Mouse (Mus musculus) forebrain, embryonic 14.5 days (tissue): ENCODE measurements around the gene Dnajc28. TPM values are rescaled to one million over a fixed set of nuclear protein-coding genes. Genes with fewer than 3 reads are reported as not detected.
A peak's percentile ranks its signal among the peaks of the same experiment; 100 is the strongest.

ENCODE experiments used
- ATAC-seq: fragments of 200-750 bp; cut with Nextera tagmentation; 2 replicates; pipeline ENCODE4 v1.8.0; 2017; ENCODE audit warnings: mild to moderate bottlenecking, moderate library complexity
- DNase-seq: peaks from one replicate; pipeline ENCODE4 v3.0.0-alpha.2; 2015; ENCODE audit warnings: low spot score
- H3K27ac ChIP-seq: fragments of 300-500 bp; sonication (generic); 2 replicates; pipeline ENCODE4 v1.5.1; 2014; ENCODE audit warnings: low read depth, mild to moderate bottlenecking, control low read depth, low read length, moderate library complexity
- H3K27me3 ChIP-seq: fragments of 300-500 bp; sonication (generic); replicated peaks from 2 replicates; pipeline ENCODE4 v1.6.1; 2014; ENCODE audit warnings: low read length, control low read depth, mixed read lengths; ENCODE audit not compliant: control insufficient read depth, insufficient read depth
- H3K36me3 ChIP-seq: fragments of 300-500 bp; sonication (generic); 2 replicates; pipeline ENCODE4 v1.6.1; 2014; ENCODE audit warnings: low read length, control low read depth; ENCODE audit not compliant: control insufficient read depth, insufficient read depth
- H3K4me1 ChIP-seq: fragments of 300-500 bp; sonication (generic); 2 replicates; pipeline ENCODE4 v1.6.1; 2014; ENCODE audit warnings: antibody characterized with exemption, low read length, control low read depth; ENCODE audit not compliant: control insufficient read depth, insufficient read depth
- H3K4me2 ChIP-seq: fragments of 300-500 bp; sonication (generic); 2 replicates; pipeline ENCODE4 v1.6.1; 2014; ENCODE audit warnings: mild to moderate bottlenecking, control low read depth, low read length
- H3K4me3 ChIP-seq: fragments of 300-500 bp; sonication (generic); 2 replicates; pipeline ENCODE4 v1.5.1; 2014; ENCODE audit warnings: low read depth, low read length, control low read depth
- H3K9ac ChIP-seq: fragments of 300-500 bp; sonication (generic); 2 replicates; pipeline ENCODE4 v1.6.1; 2014; ENCODE audit warnings: mild to moderate bottlenecking, low read length, control low read depth, moderate library complexity
- H3K9me3 ChIP-seq: fragments of 300-500 bp; sonication (generic); replicated peaks from 2 replicates; pipeline ENCODE4 v1.6.1; 2016; ENCODE audit warnings: low read length, control low read depth, mixed read lengths; ENCODE audit not compliant: control insufficient read depth
- WGBS: fragments of 180-500 bp; shearing (Covaris S2); extraction: QIAGEN DNeasy Blood & Tissue Kit; methylation state at CpG from one replicate; pipeline ENCODE4 v1.1.7; 2014; 5-methylcytosine and 5-hydroxymethylcytosine counted together
- polyA plus RNA-seq: library from polyadenylated mRNA; unstranded; fragments of >200 nt; fragmentation: Nextera tagmentation; extraction: Ambion mirVana; gene quantifications from 2 replicates; pipeline ENCODE4 v1.2.1, GENCODE M21; 2014

Dnajc28 gene
- polyA plus RNA-seq, 1 experiment from 2014 or later: 8.4 TPM

DNA sequence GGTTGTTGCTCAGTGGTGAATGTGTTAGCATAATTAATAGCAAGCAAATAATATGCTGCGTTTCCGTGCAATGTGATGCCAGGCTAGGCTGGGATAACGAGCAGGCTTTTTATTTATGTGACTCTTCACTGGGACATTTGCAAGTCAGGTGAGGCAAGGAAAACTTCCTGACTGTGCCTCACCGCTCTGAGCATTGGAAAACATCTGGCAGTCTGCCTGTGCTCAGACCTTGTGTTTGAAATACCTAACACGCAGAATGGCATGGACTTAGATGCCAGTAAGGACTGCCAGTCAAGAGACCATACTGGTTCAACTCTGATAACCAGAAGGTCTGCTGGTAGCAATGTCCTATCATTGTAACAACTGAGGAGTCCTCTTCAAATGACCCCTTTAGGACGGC lies 13.7 kb downstream of the Dnajc28 start:
- H3K9ac ChIP-seq: no peak overlapping the region
- no peaks in the 10 kb centered on the region for H3K36me3 ChIP-seq
- H3K4me3 ChIP-seq: no peak overlapping the region
- 64% methylated on average over 6 of the region's 6 CpGs for WGBS
- no peaks in the 10 kb centered on the region for H3K27me3 ChIP-seq
- DNase-seq: no peak
- H3K27ac ChIP-seq: no peak overlapping the region
- H3K9me3 ChIP-seq: no peaks in the 10 kb centered on the region
- no peaks in the 10 kb centered on the region for H3K4me1 ChIP-seq
- no peak overlapping the region for H3K4me2 ChIP-seq
- no peak for ATAC-seq

GRCm38 (mm10) chr16:91601693-91602092 lies 17.1 kb downstream of the Dnajc28 start:
- no peak overlapping the region for H3K9ac ChIP-seq
- no peak overlapping the region for H3K27ac ChIP-seq
- H3K9me3 ChIP-seq: no peaks in the 10 kb centered on the region
- H3K27me3 ChIP-seq: no peaks in the 10 kb centered on the region
- H3K36me3 ChIP-seq: no peaks in the 10 kb centered on the region
- peaks cover under 1% of the 10 kb centered on the region; the same call in 1 of the 2 replicates for H3K4me1 ChIP-seq
- WGBS: 79% methylated on average over 9 of the region's 9 CpGs
- ATAC-seq (no peak), DNase-seq (no peak)
- H3K4me3 ChIP-seq: no peak overlapping the region
- no peak overlapping the region for H3K4me2 ChIP-seq

DNA sequence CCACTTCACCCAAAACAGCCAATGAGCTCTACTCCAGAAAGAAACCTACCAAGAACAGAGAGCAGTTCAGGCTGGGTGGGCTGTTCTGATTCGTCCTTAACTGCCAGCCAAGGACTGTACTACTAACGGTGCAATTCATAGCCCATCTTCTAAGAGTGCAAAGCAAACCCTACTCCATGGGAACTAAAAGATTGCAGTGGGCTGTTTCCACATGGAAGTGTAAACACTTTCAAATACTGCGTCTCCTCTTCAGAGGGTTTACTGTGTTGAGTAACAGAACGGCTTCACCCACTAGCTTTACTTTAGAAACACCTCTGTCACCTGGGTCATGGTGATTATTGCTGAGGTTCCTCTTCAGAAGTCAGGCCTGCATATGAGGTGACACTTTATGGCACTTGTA lies 17.7 kb downstream of the Dnajc28 start:
- no peak overlapping the region for H3K9ac ChIP-seq
- no peak overlapping the region for H3K27ac ChIP-seq
- no peak for ATAC-seq
- H3K9me3 ChIP-seq: no peaks in the 10 kb centered on the region
- no peak overlapping the region for H3K4me3 ChIP-seq
- H3K27me3 ChIP-seq: no peaks in the 10 kb centered on the region
- peaks cover 5% of the 10 kb centered on the region; the same call in 1 of the 2 replicates for H3K4me1 ChIP-seq
- 84% methylated on average over 4 of the region's 4 CpGs for WGBS
- DNase-seq: no peak
- H3K4me2 ChIP-seq: no peak overlapping the region
- no peaks in the 10 kb centered on the region for H3K36me3 ChIP-seq

GRCm38 (mm10) chr16:91599242-91599641 lies 19.6 kb downstream of the Dnajc28 start:
- H3K27ac ChIP-seq: no peak overlapping the region
- no peaks in the 10 kb centered on the region for H3K27me3 ChIP-seq
- peaks cover 8% of the 10 kb centered on the region; the same call in 1 of the 2 replicates for H3K4me1 ChIP-seq
- ATAC-seq (no peak), DNase-seq (no peak)
- H3K9ac ChIP-seq: no peak overlapping the region
- no peak overlapping the region for H3K4me2 ChIP-seq
- H3K36me3 ChIP-seq: no peaks in the 10 kb centered on the region
- H3K4me3 ChIP-seq: no peak overlapping the region
- no peaks in the 10 kb centered on the region for H3K9me3 ChIP-seq

- Histone ChIP-seq H3K4me2 (peak within 1 kb of the TSS; percentile 78), H3K36me3 (no peaks in the 10 kb centered on the region), H3K27ac (peak within 1 kb of the TSS; percentile 52; the same call in 1 of the 2 replicates), H3K27me3 (no peaks in the 10 kb centered on the region), H3K9me3 (no peaks in the 10 kb centered on the region), H3K4me3 (peak within 1 kb of the TSS; percentile 82), H3K4me1 (peaks cover 8% of the 10 kb centered on the region; the same call in 1 of the 2 replicates), H3K9ac (peak within 1 kb of the TSS; percentile 82)
- ATAC-seq (peak; percentile 99), DNase-seq (peak; percentile 98)
- WGBS: under 1% methylated on average over 34 of the region's 34 CpGs
These were observed 21.2 kb downstream of the Dnajc28 start, which contains the start of gene Tmem50b for GRCm38 (mm10) chr16:91597672-91598010. Gene Tmem50b (minus strand): TSS chr16:91597800.

GRCm38 (mm10) chr16:91596779-91597671 lies 21.8 kb downstream of the Dnajc28 start:
- peak; percentile 48 for DNase-seq
- no peaks in the 10 kb centered on the region for H3K27me3 ChIP-seq
- no peaks in the 10 kb centered on the region for H3K9me3 ChIP-seq
- peak overlapping the region; percentile 82 for H3K4me3 ChIP-seq
- H3K36me3 ChIP-seq: no peaks in the 10 kb centered on the region
- peak overlapping the region; percentile 52; the same call in 1 of the 2 replicates for H3K27ac ChIP-seq
- ATAC-seq: peak; percentile 0
- peak overlapping the region; percentile 82 for H3K9ac ChIP-seq
- H3K4me2 ChIP-seq: peak overlapping the region; percentile 78
- under 1% methylated on average over 74 of the region's 75 CpGs for WGBS
- peaks cover 8% of the 10 kb centered on the region; the same call in 1 of the 2 replicates for H3K4me1 ChIP-seq

DNA sequence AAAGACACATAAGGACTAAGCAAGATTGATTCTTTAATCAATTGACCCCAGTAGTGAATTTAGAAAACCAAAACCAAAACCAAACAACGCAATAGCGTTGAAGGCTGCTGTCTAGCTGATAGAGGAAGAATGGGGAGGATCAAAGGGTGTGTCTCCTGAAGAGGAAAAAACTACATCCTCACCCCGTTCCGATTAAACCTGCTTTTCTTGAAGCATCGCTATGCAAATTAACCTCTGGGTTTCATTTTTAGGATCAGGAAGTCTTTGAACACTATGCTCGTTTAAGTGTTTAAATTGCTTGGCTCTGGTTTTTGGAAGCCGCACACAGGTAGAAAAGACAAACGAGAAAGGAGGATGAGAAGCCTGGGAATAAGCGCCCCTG lies 22.4 kb downstream of the Dnajc28 start:
- peak overlapping the region; percentile 82 for H3K4me3 ChIP-seq
- peak overlapping the region; percentile 82 for H3K9ac ChIP-seq
- H3K4me1 ChIP-seq: peaks cover 8% of the 10 kb centered on the region; the same call in 1 of the 2 replicates
- no peaks in the 10 kb centered on the region for H3K36me3 ChIP-seq
- no peaks in the 10 kb centered on the region for H3K27me3 ChIP-seq
- DNase-seq (no peak), ATAC-seq (no peak)
- no peaks in the 10 kb centered on the region for H3K9me3 ChIP-seq
- WGBS: 15% methylated on average over 9 of the region's 9 CpGs
- H3K27ac ChIP-seq: no peak overlapping the region
- H3K4me2 ChIP-seq: peak overlapping the region; percentile 78

- WGBS: 64% methylated on average over 6 of the region's 6 CpGs
- ATAC-seq (peak; percentile 8; the same call in 1 of the 2 replicates), DNase-seq (peak; percentile 61)
- Histone ChIP-seq H3K4me3 (no peak overlapping the region), H3K4me1 (peaks cover 8% of the 10 kb centered on the region; the same call in 1 of the 2 replicates), H3K27me3 (no peaks in the 10 kb centered on the region), H3K9me3 (no peaks in the 10 kb centered on the region), H3K27ac (no peak overlapping the region), H3K36me3 (no peaks in the 10 kb centered on the region), H3K9ac (peak overlapping the region; percentile 35), H3K4me2 (no peak overlapping the region)
These were observed 23.8 kb downstream of the Dnajc28 start for GRCm38 (mm10) chr16:91595076-91595475.

DNA sequence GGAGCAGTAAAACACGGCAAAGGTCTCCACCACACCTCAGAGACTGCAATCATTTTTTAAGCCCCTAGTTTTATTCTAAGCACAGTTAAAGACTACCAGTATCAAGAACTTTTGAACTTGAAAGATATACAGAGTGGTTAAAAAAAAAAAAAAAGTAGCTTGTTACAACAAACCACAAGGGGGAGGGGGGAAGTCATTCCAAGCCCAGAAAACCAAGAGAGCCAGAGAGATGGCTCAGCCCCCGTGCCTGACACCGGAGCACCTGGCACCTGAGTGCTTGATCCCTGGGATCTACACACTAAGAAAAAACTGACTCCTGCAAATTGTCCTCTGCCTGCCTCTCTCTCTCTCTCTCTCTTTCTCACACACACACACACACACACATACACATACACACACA lies 25.6 kb downstream of the Dnajc28 start:
- Histone ChIP-seq H3K9ac (no peak overlapping the region), H3K4me2 (no peak overlapping the region), H3K36me3 (no peaks in the 10 kb centered on the region), H3K9me3 (no peaks in the 10 kb centered on the region), H3K27me3 (no peaks in the 10 kb centered on the region), H3K4me1 (peaks cover 8% of the 10 kb centered on the region; the same call in 1 of the 2 replicates), H3K27ac (no peak overlapping the region), H3K4me3 (no peak overlapping the region)
- DNase-seq (no peak), ATAC-seq (no peak)
- 89% methylated on average over 3 of the region's 3 CpGs for WGBS
